ENCODE assay signal across 16 mouse cellular contexts in the genomic region with DNA sequence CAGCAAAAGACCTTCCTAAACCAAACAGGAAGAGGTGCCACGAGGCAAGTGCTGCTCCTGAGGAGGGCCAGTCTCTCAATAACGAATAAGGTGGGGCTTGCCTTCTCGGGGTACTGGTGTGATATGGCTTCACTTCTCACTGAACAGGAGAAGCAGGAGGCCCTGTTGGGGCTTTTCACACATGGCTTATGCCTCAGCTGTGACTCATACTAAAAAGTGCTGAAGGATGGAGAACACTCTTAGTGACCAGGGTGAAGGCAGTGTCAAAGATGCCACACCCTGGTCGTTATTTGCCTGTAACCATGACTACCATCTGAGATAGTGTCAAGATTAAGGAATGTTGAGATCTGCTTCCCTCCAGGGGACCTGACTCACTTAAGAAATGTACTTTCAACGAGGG.
DNase-seq lines count a peak whose midpoint lies in the region; ATAC-seq and TF ChIP-seq lines count a peak whose summit lies in the region.
"Had no signal": no experiment of that assay in that cellular context is flagged by ENCODE, and none has a peak within 500 bp of the region (broad histone marks: within the 10 kb centered on the region; RNA-seq: fewer than 3 reads in every experiment).

No protein-coding gene starts in this region.

- H3K36me3 ChIP-seq in lung, postnatal 0 days (ENCODE audit: insufficient read depth, low read length): no peaks in the 10 kb centered on the region
- H3K36me3 ChIP-seq in stomach, embryonic 16.5 days (ENCODE audit: control insufficient read depth, insufficient read depth, low read length): no peaks in the 10 kb centered on the region
- no peaks in the 10 kb centered on the region for H3K36me3 ChIP-seq in heart, embryonic 11.5 days (ENCODE audit: control insufficient read depth, insufficient read depth, low read length)
- H3K36me3 ChIP-seq: hindbrain, embryonic 12.5 days; limb, embryonic 10.5 days had no signal

- peak; percentile 71 for DNase-seq in lung, postnatal 0 days (ENCODE audit: low spot score)
- DNase-seq in lung, postnatal 14 days: no peak
- peak; percentile 1 for DNase-seq in T-cell, adult 2 months (ENCODE audit: low spot score)
- DNase-seq in left cerebral cortex, postnatal 36 days (ENCODE audit: low spot score in 2 of 2): no peak
- no peak for DNase-seq in cerebellum, adult 11 months
- DNase-seq: cerebellum, adult 2 months; embryo, embryonic 11 days; kidney, adult 9 months had no signal

- no peak overlapping the region for H3K4me3 ChIP-seq in lung, postnatal 0 days (ENCODE audit: low read depth, low read length)
- H3K4me3 ChIP-seq in stomach, embryonic 16.5 days (replicated peaks; ENCODE audit: low read length): no peak overlapping the region
- no peak overlapping the region for H3K4me3 ChIP-seq in heart, embryonic 11.5 days (ENCODE audit: low read depth, low read length)
- H3K4me3 ChIP-seq: erythroblast, embryonic 14.5 days; hindbrain, embryonic 12.5 days; layer of hippocampus, adult 2 months; limb, embryonic 10.5 days had no signal

- WGBS in lung, postnatal 0 days: 21% methylated on average over 5 of the region's 5 CpGs
- WGBS in stomach, embryonic 16.5 days: 27% methylated on average over 5 of the region's 5 CpGs
- WGBS in heart, embryonic 11.5 days (ENCODE audit: insufficient replicate concordance): 16% methylated on average over 5 of the region's 5 CpGs

- intact Hi-C loops in left cerebral cortex, postnatal 36 days (cut with DNase I): no loop called here

- no peak overlapping the region for H3K4me2 ChIP-seq in lung, postnatal 0 days (replicated peaks; ENCODE audit: low read depth, low read length)
- no peak overlapping the region for H3K4me2 ChIP-seq in stomach, embryonic 16.5 days (ENCODE audit: low read depth, low read length)
- no peak overlapping the region for H3K4me2 ChIP-seq in heart, embryonic 11.5 days
- H3K4me2 ChIP-seq: hindbrain, embryonic 12.5 days had no signal

- H3K9me3 ChIP-seq in lung, postnatal 0 days (ENCODE audit: low read length): no peaks in the 10 kb centered on the region
- H3K9me3 ChIP-seq in stomach, embryonic 16.5 days (replicated peaks; ENCODE audit: control insufficient read depth, low read length): no peaks in the 10 kb centered on the region
- H3K9me3 ChIP-seq in heart, embryonic 11.5 days (replicated peaks; ENCODE audit: control insufficient read depth, low read length): no peaks in the 10 kb centered on the region
- H3K9me3 ChIP-seq: hindbrain, embryonic 12.5 days; limb, embryonic 10.5 days had no signal

- ATAC-seq in lung, postnatal 0 days: peak; percentile 71
- ATAC-seq in megakaryocyte, adult 5-6 weeks (ENCODE audit: poor library complexity, severe bottlenecking): peak; percentile 14
- peak; percentile 62 for ATAC-seq in stomach, embryonic 16.5 days (ENCODE audit: insufficient read depth, low FRiP score)
- ATAC-seq in heart, embryonic 11.5 days (replicated peaks; ENCODE audit: insufficient number of reproducible peaks, low FRiP score, low TSS enrichment): no peak

- no peak overlapping the region for H3K9ac ChIP-seq in lung, postnatal 0 days (replicated peaks; ENCODE audit: low read depth)
- H3K9ac ChIP-seq in stomach, embryonic 16.5 days (ENCODE audit: low read length): no peak overlapping the region
- no peak overlapping the region for H3K9ac ChIP-seq in heart, embryonic 11.5 days (ENCODE audit: low read depth, low read length)
- H3K9ac ChIP-seq: hindbrain, embryonic 12.5 days; liver, embryonic 14.5 days had no signal

- no peak for TF ChIP-seq CTCF in lung, postnatal 0 days (IDR thresholded peaks at IDR 0.05)

- H3K27me3 ChIP-seq in lung, postnatal 0 days (replicated peaks; ENCODE audit: insufficient read depth, low read length): no peaks in the 10 kb centered on the region
- H3K27me3 ChIP-seq in stomach, embryonic 16.5 days (ENCODE audit: control insufficient read depth, insufficient read depth, low read length): no peaks in the 10 kb centered on the region
- H3K27me3 ChIP-seq in heart, embryonic 11.5 days (ENCODE audit: control insufficient read depth, insufficient read depth, low read length): no peaks in the 10 kb centered on the region
- H3K27me3 ChIP-seq: hindbrain, embryonic 12.5 days had no signal

- no peak overlapping the region for H3K27ac ChIP-seq in lung, postnatal 0 days (ENCODE audit: low read length)
- H3K27ac ChIP-seq in stomach, embryonic 16.5 days (ENCODE audit: low read length): peak overlapping the region; percentile 47; the same call in 1 of the 2 replicates
- H3K27ac ChIP-seq in heart, embryonic 11.5 days (ENCODE audit: low read depth, low read length): no peak overlapping the region
- H3K27ac ChIP-seq: hindbrain, embryonic 12.5 days; layer of hippocampus, adult 2 months; limb, embryonic 10.5 days; liver, embryonic 14.5 days had no signal

- H3K4me1 ChIP-seq in lung, postnatal 0 days (ENCODE audit: insufficient read depth, low read depth, low read length): peaks cover 20% of the 10 kb centered on the region; the same call in 1 of the 2 replicates
- H3K4me1 ChIP-seq in stomach, embryonic 16.5 days (ENCODE audit: control insufficient read depth, insufficient read depth, low read length): peaks cover 27% of the 10 kb centered on the region; the same call in 1 of the 2 replicates
- peaks cover 46% of the 10 kb centered on the region for H3K4me1 ChIP-seq in heart, embryonic 11.5 days (ENCODE audit: control insufficient read depth, insufficient read depth, low read length)

- TF ChIP-seq EP300 in lung, postnatal 0 days (IDR thresholded peaks at IDR 0.05): peak; percentile 84

Comparison
In these comparisons a context has a peak if more than half of its experiments do, and no peak if none do; other contexts are left out.
1. DNase-seq: peak in lung, postnatal 0 days (single experiment) and T-cell, adult 2 months (single experiment); none in lung, postnatal 14 days (single experiment), left cerebral cortex, postnatal 36 days (0 of 2) and cerebellum, adult 11 months (single experiment).